Mouse (Mus musculus) erythroblast, adult 5-6 weeks (primary cell): ENCODE measurements around the gene Clcn2. TPM values are rescaled to one million over a fixed set of nuclear protein-coding genes. Genes with fewer than 3 reads are reported as not detected.
A peak's percentile ranks its signal among the peaks of the same experiment; 100 is the strongest.

ENCODE experiments used
- ATAC-seq: replicated peaks from 2 replicates; pipeline ENCODE4 v1.8.0; 2016; ENCODE audit warnings: moderate number of reproducible peaks, mild to moderate bottlenecking, moderate TSS enrichment, inconsistent platforms; ENCODE audit not compliant: poor library complexity, low FRiP score, severe bottlenecking
- total RNA-seq, 2 experiments: library from RNA; stranded (forward) in 1 of 2; stranded (reverse) in 1 of 2; fragments of 150-400 nt in 1 of 2; fragments of 200-764, 138-1000 nt in 1 of 2; gene quantifications; 2 replicates each; pipeline versions ENCODE4 v1.2.3 to v1.2.4; 2015 to 2017; ENCODE audit warnings: low replicate concordance in 2 of 2

The Clcn2 gene
- total RNA-seq, 2 experiments from 2014 or later: 5.0 to 8.9 TPM

DNA sequence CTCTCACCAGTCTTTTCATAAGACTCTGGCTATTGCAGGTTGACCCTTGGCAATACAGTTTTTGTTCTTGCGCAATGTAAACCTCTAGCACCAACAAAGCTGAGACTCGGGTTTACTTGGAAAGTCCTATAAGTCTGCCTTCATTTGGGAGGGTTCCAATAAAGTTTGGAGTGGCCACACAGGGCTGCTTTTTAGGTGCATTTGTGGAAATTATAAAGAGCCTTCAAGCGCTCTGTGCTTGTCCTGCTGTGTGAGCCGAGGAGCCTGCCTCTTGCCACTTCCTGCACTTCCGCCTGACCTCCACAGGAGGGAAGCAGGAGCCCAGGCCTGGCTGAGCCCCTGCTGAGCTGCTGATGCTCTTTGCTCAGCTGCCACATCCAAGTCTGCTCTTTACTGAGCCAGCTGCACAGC lies 6.8 kb upstream of the Clcn2 start:
- 0 out of 2 replicates have a peak, but pooled peaks have one; percentile 59 for ATAC-seq

DNA sequence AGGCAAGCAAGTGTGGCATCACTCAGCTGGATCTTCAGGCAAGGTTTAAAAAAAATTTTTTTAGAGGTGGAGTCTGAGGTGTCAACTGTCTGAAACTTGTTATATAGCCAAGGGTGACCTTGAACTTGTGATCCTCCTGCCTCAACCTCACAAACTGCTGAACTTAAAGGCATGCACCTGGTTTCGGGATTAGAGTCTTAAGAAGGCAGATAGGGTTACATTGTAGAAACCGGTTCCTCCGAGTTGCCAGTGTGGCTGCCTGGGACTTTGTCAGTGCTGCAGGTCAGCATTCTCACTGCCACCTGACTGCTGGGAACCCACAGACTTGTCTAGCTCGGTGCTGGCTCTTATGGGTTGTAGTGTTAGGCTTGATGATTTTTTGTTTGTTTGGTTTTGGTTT lies 5.7 kb upstream of the Clcn2 start:
- ATAC-seq: no peak

DNA sequence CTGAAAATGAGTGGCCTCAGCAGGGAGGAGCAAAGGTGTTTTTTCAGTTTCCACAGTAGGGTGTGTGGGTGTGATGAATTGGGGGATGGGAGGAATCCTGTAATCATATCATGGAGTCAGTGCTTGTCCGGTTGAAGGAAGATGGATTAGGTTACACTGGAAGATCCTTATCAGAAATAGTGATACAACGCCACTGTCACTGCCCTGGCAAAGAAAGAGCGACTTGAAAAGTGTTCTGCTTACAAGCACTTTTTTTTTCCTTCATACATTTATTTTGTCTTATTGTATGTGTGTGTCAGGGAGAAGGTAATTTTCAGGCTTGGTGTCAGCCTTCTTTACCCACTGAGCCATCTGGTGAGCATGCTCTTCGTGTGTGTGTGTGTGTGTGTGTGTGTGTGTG lies 5.2 kb upstream of the Clcn2 start:
- no peak for ATAC-seq

- no peak for ATAC-seq
Measured at GRCm38 (mm10) chr16:20721808-20722207, 4.3 kb upstream of the Clcn2 start.

DNA sequence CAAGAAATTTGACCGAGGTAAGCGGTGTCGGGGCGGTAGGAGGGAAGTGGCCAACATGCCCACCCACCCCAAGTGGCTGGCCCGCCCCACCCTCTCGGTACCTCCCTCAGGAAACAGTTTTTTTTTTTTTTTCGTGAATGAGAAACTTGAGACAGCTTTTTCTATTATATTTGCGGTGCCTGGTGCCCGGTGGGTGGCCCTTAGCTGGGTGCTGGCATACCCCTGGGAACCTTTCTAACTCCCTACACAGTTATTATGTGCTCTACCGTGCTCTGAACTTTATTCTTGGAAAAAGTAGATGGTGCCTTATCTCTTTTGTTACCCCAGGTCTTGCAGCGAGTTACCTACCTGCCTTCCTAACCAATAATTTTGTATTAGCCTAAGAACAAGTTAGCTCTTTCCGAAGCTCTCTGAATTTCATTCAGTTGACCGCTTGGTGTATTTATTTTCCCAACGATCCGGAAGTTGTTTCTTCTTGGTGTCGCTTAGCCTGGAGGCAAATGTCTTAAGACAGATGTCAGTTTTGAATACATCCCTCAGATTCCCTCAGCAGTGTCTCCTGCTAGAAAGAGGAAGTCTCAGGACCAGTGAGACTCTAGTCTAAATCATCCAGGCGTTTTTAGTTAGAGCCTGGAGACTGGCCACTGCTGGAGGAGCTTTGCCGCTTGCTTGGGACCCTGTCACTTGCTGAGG lies 578 bp upstream of the Clcn2 start:
- ATAC-seq: no peak

- ATAC-seq: peak; percentile 9; the same call in 1 of the 2 replicates
Measured at GRCm38 (mm10) chr16:20716841-20717180, 735 bp downstream of the Clcn2 start.

- peak; percentile 45 for ATAC-seq
Measured at GRCm38 (mm10) chr16:20715976-20716840, 1.3 kb downstream of the Clcn2 start.

- ATAC-seq: no peak
Measured at GRCm38 (mm10) chr16:20715566-20715965, 2.0 kb downstream of the Clcn2 start.

- no peak for ATAC-seq
Measured at GRCm38 (mm10) chr16:20715161-20715560, 2.4 kb downstream of the Clcn2 start.

DNA sequence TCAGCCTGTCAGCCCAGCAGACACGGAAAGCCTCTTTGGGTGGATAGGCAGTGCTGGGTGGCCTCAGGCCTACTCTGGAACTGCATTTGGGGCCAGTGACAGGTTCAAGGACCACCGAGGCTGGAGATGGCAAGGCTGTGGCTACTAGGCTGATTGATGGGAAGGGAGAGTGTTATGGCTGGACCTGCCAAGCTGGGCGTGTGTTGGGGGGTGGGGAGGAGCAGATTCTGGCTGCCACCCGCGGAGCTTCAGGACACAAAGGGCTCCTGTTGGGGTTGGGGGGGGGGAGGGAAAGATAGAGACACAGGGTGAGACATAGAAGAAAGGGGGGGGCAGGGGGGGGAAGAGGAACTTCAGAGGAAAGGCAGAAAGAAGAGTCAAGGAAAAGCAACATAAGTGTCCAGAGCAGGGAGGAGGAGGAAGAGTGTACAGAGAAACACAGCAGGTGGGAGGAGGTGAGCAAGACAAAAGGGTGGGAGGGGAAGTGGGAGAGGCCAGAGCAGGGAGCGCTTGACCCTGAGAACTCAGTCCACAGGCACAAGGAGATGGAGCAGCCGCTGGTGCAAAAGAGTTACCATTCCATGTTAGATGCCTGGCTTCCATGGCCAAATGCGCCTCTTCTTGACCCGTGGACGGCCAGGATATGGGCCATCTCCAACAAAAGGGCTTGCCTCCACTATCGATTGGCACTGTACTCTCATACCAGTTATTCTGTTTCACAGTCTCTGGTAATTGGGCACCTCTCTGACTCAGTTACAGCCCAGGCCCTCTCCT lies 3.1 kb downstream of the Clcn2 start:
- ATAC-seq: no peak

DNA sequence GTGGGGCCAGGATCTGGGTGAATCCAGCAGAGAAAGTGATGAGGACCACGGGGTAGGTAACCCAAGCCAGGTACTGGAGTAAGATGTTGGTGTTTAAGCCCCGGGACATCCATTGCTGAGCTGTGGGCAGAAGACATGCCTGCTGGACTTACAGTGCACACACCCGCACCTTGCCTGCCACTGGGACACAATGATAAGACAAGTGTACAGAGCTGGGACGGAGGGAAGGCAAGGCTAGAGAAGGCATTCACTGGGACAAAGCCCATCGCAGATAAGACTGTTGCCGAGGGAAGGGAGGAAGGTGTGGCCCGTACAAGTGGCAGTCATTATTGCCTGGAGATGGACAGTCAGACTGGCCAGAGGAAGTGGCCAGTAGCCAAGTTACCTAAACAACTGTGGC lies 4.7 kb downstream of the Clcn2 start:
- ATAC-seq: peak; percentile 33

DNA sequence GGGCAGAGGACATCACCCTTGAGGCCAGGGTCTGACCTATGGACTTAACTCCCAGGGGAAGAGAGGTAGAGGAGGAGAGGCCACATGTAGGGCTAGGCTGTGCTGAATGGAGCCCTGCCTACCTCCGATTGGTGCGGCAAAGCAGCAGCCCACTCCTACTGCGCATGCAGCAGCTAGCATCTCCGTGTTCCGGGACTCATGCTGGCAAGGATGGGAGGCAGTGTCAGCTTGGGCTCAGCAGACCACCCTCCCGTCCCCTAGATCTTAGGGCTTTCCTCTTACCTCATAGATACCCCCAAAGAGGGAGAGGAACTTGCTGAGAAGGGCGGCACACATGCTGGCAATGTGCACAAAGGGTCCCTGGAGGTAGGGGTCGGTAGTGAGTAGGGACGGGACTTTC lies 5.4 kb downstream of the Clcn2 start:
- ATAC-seq: no peak

DNA sequence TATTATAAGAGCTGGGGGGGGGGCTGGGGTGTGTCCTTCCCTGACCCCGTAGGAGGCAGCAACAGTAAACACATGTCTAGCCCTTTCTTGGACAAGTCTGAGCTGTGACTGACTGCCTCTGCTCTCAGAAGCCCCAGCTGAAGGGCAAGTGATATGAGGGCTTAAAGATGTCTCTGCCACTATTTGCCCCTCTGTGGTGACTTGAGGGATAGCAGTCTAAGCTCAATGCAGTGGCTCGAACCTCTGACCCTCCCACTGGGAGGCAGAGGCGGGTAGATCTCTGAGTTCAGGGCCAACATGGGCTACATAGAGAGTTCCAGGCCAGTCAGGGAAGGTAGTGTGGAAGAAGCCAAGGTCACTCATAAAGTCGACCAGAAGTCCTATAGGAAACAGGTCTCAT lies 6.7 kb downstream of the Clcn2 start:
- ATAC-seq: 0 out of 2 replicates have a peak, but pooled peaks have one; percentile 18

GRCm38 (mm10) chr16:20710370-20710769 lies 7.2 kb downstream of the Clcn2 start:
- no peak for ATAC-seq

GRCm38 (mm10) chr16:20708939-20709734 lies 8.4 kb downstream of the Clcn2 start:
- ATAC-seq: no peak

DNA sequence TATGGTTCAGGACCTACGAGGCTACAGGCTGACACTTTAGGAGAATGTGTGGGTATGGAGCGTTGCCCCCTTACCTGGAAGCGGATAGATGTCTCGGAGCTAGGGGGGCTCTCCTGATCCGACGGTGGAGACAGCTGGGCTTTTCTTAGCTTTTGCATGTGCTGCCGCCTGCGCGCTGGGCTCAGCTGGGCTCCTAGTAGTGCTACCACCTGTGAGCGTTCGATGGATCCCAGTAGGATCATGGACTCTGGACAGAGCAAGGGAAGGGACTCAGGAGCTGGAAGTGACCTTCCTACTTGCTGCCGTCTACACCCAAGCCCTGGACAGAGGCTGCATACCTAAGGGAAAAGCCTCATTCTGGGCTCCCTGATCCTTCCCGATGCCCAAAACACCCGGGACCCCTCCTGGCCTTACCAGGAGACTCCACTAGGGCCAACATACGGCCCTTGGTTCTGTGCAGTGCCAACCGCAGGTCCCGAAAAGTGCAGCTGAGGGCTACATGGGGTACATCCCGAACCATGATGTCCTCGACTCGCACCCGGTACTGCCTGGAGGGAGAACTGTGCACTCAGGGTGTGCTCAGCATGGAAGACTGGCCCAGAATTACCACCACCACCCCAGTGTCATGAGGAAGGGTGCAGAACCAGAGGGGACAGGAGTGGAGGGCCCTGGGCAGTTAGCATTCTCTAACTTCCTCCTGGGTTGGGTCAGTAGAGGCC lies 9.2 kb downstream of the Clcn2 start:
- ATAC-seq: no peak

DNA sequence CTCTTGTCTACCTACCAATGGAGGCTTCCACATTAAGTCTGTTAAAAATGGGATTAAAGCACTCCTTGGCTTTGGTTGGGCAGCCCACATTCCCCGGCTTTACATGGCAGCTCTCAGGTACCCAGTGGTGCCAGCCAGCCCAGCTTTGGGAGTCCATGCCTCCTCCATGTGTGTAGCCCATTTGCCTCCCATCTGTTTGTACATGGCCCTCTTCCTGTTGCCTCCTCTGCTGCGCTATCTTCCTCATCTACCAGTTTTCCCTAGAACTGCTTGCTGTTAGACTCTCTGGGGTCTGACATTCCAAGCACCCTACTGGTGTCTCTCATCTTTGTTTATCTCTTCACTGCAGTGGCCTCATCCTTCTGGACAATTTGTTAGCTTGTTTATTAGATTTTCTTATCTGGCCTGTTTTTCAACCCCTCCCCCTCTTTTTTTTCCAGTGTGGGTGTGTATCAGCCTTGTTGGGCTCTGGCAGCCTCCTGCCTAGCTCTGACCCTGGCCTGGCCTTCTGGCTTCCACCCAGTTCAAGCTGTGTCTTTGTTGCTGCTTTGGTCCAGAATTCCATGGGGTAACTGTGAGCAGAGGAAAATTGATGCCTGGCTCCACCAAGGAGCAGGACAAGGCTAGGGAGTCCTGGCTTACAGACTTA lies 11.0 kb downstream of the Clcn2 start:
- no peak for ATAC-seq

DNA sequence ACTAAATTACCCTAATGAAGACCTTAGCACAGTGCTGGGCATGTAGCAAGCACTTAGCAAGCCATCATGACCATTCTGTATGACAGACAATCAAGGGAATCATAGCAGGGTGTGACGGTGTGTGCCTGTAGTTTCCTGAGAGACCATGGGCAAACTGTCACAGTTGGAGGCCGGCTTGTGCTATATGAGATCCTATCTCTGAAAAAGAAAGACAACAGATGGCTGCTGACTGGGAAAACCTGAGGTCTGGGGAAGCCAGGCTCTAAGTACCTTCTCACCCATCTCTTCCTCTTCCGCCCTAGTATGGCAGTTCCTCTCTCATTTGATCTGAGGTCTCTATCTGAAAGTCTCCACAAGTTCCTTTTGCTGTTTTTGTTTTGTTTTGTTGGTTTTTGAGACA lies 11.8 kb downstream of the Clcn2 start:
- no peak for ATAC-seq
